Mouse (Mus musculus) frontal cortex, adult (tissue): ENCODE measurements around the gene Igll1.
"Not testable (repeated sequence)": the region's sequence is repeated elsewhere in the genome, so short reads cannot be mapped to it uniquely, and the experiment has no call there.

ENCODE experiments used
- ATAC-seq: cut with Nextera tagmentation; 2 replicates; pipeline ENCODE4 v1.9.2; 2017; ENCODE audit warnings: mild to moderate bottlenecking, moderate library complexity, mixed read lengths; ENCODE audit not compliant: low TSS enrichment

Gene Igll1

GRCm38 (mm10) chr16:16863978-16864377 lies at the start of gene Igll1:
TSS of gene Igll1 (minus strand) at chr16:16863985.
- no peak for ATAC-seq

GRCm38 (mm10) chr16:16913440-16913839 lies 49.7 kb upstream of the Igll1 start:
- peak; percentile 60 for ATAC-seq

GRCm38 (mm10) chr16:16911641-16912597 lies 48.1 kb upstream of the Igll1 start:
- ATAC-seq: peak; percentile 41

- no peak for ATAC-seq
Measured at GRCm38 (mm10) chr16:16907799-16908198, 44.0 kb upstream of the Igll1 start.

- no peak for ATAC-seq
Measured at GRCm38 (mm10) chr16:16903188-16903587, 39.4 kb upstream of the Igll1 start.

- ATAC-seq: no peak
Measured at GRCm38 (mm10) chr16:16902329-16902728, 38.5 kb upstream of the Igll1 start.

GRCm38 (mm10) chr16:16897056-16897584 lies 33.3 kb upstream of the Igll1 start:
- ATAC-seq: peak; percentile 10; the same call in 1 of the 2 replicates

GRCm38 (mm10) chr16:16896382-16897055 lies 32.7 kb upstream of the Igll1 start, which contains the start of gene Ppm1f:
TSS of gene Ppm1f (plus strand) at chr16:16896469.
- ATAC-seq: peak; percentile 86

- no peak for ATAC-seq
Measured at GRCm38 (mm10) chr16:16896015-16896381, 32.2 kb upstream of the Igll1 start.

GRCm38 (mm10) chr16:16892366-16892765 lies 28.6 kb upstream of the Igll1 start:
- ATAC-seq: no peak

GRCm38 (mm10) chr16:16888341-16888740 lies 24.6 kb upstream of the Igll1 start:
- ATAC-seq: no peak

- no peak for ATAC-seq
Measured at GRCm38 (mm10) chr16:16879025-16879424, 15.2 kb upstream of the Igll1 start.

GRCm38 (mm10) chr16:16870617-16871331 lies 7.0 kb upstream of the Igll1 start, which contains the start of the genes Top3b and Vpreb1:
TSS of gene Top3b (plus strand) at chr16:16870736.
TSS of gene Vpreb1 (minus strand) at chr16:16870843.
- peak; percentile 99 for ATAC-seq

- ATAC-seq: peak; percentile 4; the same call in 1 of the 2 replicates
Measured at GRCm38 (mm10) chr16:16870241-16870616, 6.4 kb upstream of the Igll1 start.

GRCm38 (mm10) chr16:16865696-16866561 lies 2.1 kb upstream of the Igll1 start:
- no peak for ATAC-seq

- ATAC-seq: no peak
Measured at GRCm38 (mm10) chr16:16865217-16865616, 1.4 kb upstream of the Igll1 start.

GRCm38 (mm10) chr16:16862288-16862687 lies 1.5 kb downstream of the Igll1 start:
- ATAC-seq: no peak

- no peak for ATAC-seq
Measured at GRCm38 (mm10) chr16:16856731-16857476, 6.9 kb downstream of the Igll1 start.

- ATAC-seq: not testable (repeated sequence)
Measured at GRCm38 (mm10) chr16:16856054-16856453, 7.7 kb downstream of the Igll1 start.

- ATAC-seq: peak; percentile 99
Measured at GRCm38 (mm10) chr16:16855541-16855940, 8.2 kb downstream of the Igll1 start.
